Mouse (Mus musculus) liver, embryonic 14.5 days (tissue): ENCODE measurements around the gene Uvssa.

Experiments
- CTCF ChIP-seq: IDR thresholded peaks from 2 replicates; pipeline ENCODE4 v1.5.1; 2016; ENCODE audit warnings: antibody characterized with exemption, low read depth, control low read depth
- EP300 ChIP-seq: IDR thresholded peaks from 2 replicates; pipeline ENCODE4 v1.6.1; 2016; ENCODE audit warnings: antibody characterized with exemption, low read depth

GRCm38 (mm10) chr5:33341165-33341564 is 37.2 kb upstream of the Uvssa start:
- no peak for TF ChIP-seq CTCF
- no peak for TF ChIP-seq EP300
